Mouse (Mus musculus): ENCODE measurements around the gene Med20. TPM values are rescaled to one million over a fixed set of nuclear protein-coding genes. Genes with fewer than 3 reads are reported as not detected.

Gene Med20
- total and polyA plus RNA-seq, 3 experiments = 45.7 to 62.6 TPM; not detected in 1

DNA sequence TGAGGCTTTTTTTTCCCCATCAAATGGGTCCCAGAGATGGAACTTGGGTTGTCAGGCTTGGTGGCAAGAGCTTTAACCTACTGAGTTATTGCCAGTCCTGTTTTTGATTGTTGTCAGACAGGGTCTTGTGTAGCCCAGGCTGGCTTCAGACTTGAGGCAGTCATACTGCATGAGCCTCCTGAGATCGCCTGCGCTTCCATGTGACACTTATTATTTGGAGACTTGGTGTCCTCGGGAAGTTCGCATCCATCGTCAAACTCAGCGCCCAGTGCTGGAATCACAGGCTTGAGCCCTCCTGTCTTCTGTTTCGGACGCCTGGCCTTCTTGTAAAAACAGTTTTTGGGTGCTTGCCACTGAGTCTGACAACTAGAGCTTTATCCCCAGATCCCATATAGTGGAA, 4.7 kb downstream of the Med20 start:
- TF ChIP-seq EP300 (IDR thresholded peaks at IDR 0.05; ENCODE audit: low read depth in 1 of 2, low read length in 2 of 2) = no peak
- peaks cover 57% of the 10 kb centered on the region for H3K79me2 ChIP-seq (ENCODE audit: control insufficient read depth, insufficient read depth, low read length, poor library complexity)
- H3K9ac ChIP-seq (ENCODE audit: control insufficient read depth, low read depth, low read length, poor library complexity, severe bottlenecking) = no peak overlapping the region
- no peaks in the 10 kb centered on the region for H3K27me3 ChIP-seq (ENCODE audit: control insufficient read depth in 1 of 2, insufficient read depth in 2 of 2, low read length in 2 of 2)
- no peak for DNase-seq (ENCODE audit: low read depth, low spot score)
- peak overlapping the region; percentile 99 for H3K27ac ChIP-seq (ENCODE audit: control insufficient read depth, low read depth, low read length)
- H3K9me3 ChIP-seq (replicated peaks; ENCODE audit: insufficient read depth, low read length) = no peaks in the 10 kb centered on the region
- no peak overlapping the region for H3K4me3 ChIP-seq (ENCODE audit: control insufficient read depth in 1 of 2, insufficient read depth in 1 of 2, low read depth in 2 of 2, low read length in 2 of 2)
- H3K4me1 ChIP-seq (ENCODE audit: control insufficient read depth in 1 of 2, insufficient read depth in 2 of 2, low read length in 2 of 2) = peaks cover 20 to 45% of the 10 kb centered on the region in 2 experiments
- peaks cover 8 to 45% of the 10 kb centered on the region in 2 experiments for H3K36me3 ChIP-seq (ENCODE audit: control insufficient read depth in 1 of 2, insufficient read depth in 2 of 2, low read length in 2 of 2)

DNA sequence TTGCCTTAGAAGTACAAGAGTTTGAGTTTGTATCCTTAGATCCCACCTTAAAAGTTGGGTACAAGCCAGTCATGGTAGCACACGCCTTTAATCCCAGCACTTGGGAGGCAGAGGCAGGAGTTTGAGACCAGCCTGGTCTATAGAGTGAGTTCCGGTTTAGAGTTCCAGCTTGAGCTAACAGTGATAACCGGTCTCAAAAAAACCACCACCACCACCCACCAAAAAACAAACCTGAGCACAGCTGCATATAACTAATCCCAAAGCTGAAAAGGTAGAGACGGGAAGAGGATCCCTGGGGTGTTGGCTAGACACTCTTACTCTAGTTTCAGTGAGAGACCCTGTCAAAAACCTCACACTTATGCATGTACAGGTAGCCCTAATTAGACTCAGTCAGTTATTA, 5.3 kb downstream of the Med20 start:
- H3K9ac ChIP-seq (ENCODE audit: control insufficient read depth, low read depth, low read length, poor library complexity, severe bottlenecking) = peak overlapping the region; percentile 38
- H3K27me3 ChIP-seq (ENCODE audit: control insufficient read depth in 1 of 2, insufficient read depth in 2 of 2, low read length in 2 of 2) = no peaks in the 10 kb centered on the region
- TF ChIP-seq EP300 (IDR thresholded peaks at IDR 0.05; ENCODE audit: low read depth in 1 of 2, low read length in 2 of 2) = peak in 1 of 2 experiments; percentile 43; a peak in 2 of 4 replicates
- TF ChIP-seq ZNF384 (IDR thresholded peaks at IDR 0.05; ENCODE audit: low read depth, low read length) = peak; percentile 51
- TF ChIP-seq ETS1 (IDR thresholded peaks at IDR 0.05; ENCODE audit: low read depth, low read length) = 0 out of 2 replicates have a peak, but pooled peaks have one; percentile 10
- TF ChIP-seq POLR2AphosphoS5 (IDR thresholded peaks at IDR 0.05; ENCODE audit: borderline replicate concordance, low read depth, low read length) = no peak
- TF ChIP-seq POLR2A (IDR thresholded peaks at IDR 0.05; ENCODE audit: control insufficient read depth in 1 of 2, insufficient read depth in 1 of 2, low read depth in 1 of 2, low read length in 2 of 2, poor library complexity in 1 of 2) = no peak
- peak; percentile 39; the same call in 1 of the 2 replicates for TF ChIP-seq TCF12 (IDR thresholded peaks at IDR 0.05; ENCODE audit: low read depth, low read length)
- TF ChIP-seq TAL1 (IDR thresholded peaks at IDR 0.05; ENCODE audit: low read length) = peak; percentile 18; the same call in 1 of the 2 replicates
- no peak for TF ChIP-seq POLR2AphosphoS2 (IDR thresholded peaks at IDR 0.05; ENCODE audit: low read length)
- TF ChIP-seq SIN3A (IDR thresholded peaks at IDR 0.05; ENCODE audit: low read length) = 0 out of 2 replicates have a peak, but pooled peaks have one; percentile 45
- H3K79me2 ChIP-seq (ENCODE audit: control insufficient read depth, insufficient read depth, low read length, poor library complexity) = peaks cover 55% of the 10 kb centered on the region
- H3K27ac ChIP-seq (ENCODE audit: control insufficient read depth, low read depth, low read length) = peak overlapping the region; percentile 99
- peaks cover 20 to 45% of the 10 kb centered on the region in 2 experiments for H3K4me1 ChIP-seq (ENCODE audit: control insufficient read depth in 1 of 2, insufficient read depth in 2 of 2, low read length in 2 of 2)
- H3K4me3 ChIP-seq (ENCODE audit: control insufficient read depth in 1 of 2, insufficient read depth in 1 of 2, low read depth in 2 of 2, low read length in 2 of 2) = peak overlapping the region in 1 of 2 experiments; percentile 9; a peak in 1 of 4 replicates
- DNase-seq (ENCODE audit: low read depth, low spot score) = peak; percentile 60
- H3K36me3 ChIP-seq (ENCODE audit: control insufficient read depth in 1 of 2, insufficient read depth in 2 of 2, low read length in 2 of 2) = peaks cover 8 to 45% of the 10 kb centered on the region in 2 experiments
- H3K9me3 ChIP-seq (replicated peaks; ENCODE audit: insufficient read depth, low read length) = no peaks in the 10 kb centered on the region

DNA sequence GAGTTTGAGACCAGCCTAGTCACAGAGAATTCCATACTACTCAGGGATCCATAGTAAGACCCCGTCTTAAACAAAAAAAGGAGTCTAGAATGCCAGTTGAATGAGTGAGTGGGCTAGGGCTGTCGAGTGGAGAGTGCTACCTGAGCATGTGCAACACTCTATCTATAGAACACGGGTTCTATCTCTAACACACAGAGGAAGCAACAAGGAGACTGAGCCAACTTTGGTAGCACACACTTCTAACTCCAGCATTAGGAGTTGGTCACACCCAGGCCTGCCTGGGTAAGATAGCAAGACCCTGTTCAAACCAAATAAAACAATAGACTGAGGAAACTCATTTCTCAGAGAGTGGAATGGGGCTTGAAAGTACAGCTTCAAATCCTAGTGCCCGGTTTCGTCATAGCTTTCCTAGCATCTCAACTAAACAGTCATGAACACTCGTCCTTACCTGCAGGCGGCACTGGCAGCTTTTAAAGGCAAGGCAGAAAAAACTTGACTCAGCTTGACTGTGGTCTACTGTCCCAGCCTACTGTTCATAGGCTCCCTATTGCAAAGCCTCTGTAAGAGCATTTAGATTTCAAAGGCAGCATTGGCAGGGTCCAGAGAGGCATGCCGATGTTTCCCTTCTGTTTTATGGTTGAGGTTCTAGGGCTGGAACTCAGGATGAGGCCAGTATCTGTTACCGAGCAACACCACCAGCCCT, 6.4 kb downstream of the Med20 start:
- Histone ChIP-seq H3K27ac (ENCODE audit: control insufficient read depth, low read depth, low read length) (peak overlapping the region; percentile 99), H3K4me3 (ENCODE audit: control insufficient read depth in 1 of 2, insufficient read depth in 1 of 2, low read depth in 2 of 2, low read length in 2 of 2) (peak overlapping the region in 1 of 2 experiments; percentile 15; a peak in 2 of 4 replicates), H3K36me3 (ENCODE audit: control insufficient read depth in 1 of 2, insufficient read depth in 2 of 2, low read length in 2 of 2) (peaks cover 8 to 41% of the 10 kb centered on the region in 2 experiments), H3K79me2 (ENCODE audit: control insufficient read depth, insufficient read depth, low read length, poor library complexity) (peaks cover 44% of the 10 kb centered on the region), H3K27me3 (ENCODE audit: control insufficient read depth in 1 of 2, insufficient read depth in 2 of 2, low read length in 2 of 2) (no peaks in the 10 kb centered on the region), H3K4me1 (ENCODE audit: control insufficient read depth in 1 of 2, insufficient read depth in 2 of 2, low read length in 2 of 2) (peaks cover 20 to 38% of the 10 kb centered on the region in 2 experiments), H3K9me3 (replicated peaks; ENCODE audit: insufficient read depth, low read length) (no peaks in the 10 kb centered on the region), H3K9ac (ENCODE audit: control insufficient read depth, low read depth, low read length, poor library complexity, severe bottlenecking) (peak overlapping the region; percentile 58)
- peak; percentile 95 for DNase-seq (ENCODE audit: low read depth, low spot score)
- TF ChIP-seq JUND (IDR thresholded peaks at IDR 0.05; ENCODE audit: low read depth, low read length) (peak; percentile 60; the same call in 1 of the 2 replicates), TCF12 (IDR thresholded peaks at IDR 0.05; ENCODE audit: low read depth, low read length) (peak; percentile 100), POLR2AphosphoS5 (IDR thresholded peaks at IDR 0.05; ENCODE audit: borderline replicate concordance, low read depth, low read length) (no peak), EP300 (IDR thresholded peaks at IDR 0.05; ENCODE audit: low read depth in 1 of 2, low read length in 2 of 2) (peak; percentile 100), TBP (IDR thresholded peaks at IDR 0.05; ENCODE audit: low read depth, low read length) (peak; percentile 48), GATA1 (IDR thresholded peaks at IDR 0.05; ENCODE audit: low read depth, low read length) (peak; percentile 99), POLR2AphosphoS2 (IDR thresholded peaks at IDR 0.05; ENCODE audit: low read length) (peak; percentile 68; the same call in 1 of the 2 replicates), USF2 (IDR thresholded peaks at IDR 0.05; ENCODE audit: borderline replicate concordance in 1 of 2, insufficient read depth in 1 of 2, low read depth in 1 of 2, low read length in 2 of 2) (no peak), MAZ (IDR thresholded peaks at IDR 0.05; ENCODE audit: low read depth, low read length) (peak; percentile 77; the same call in 1 of the 2 replicates), CHD1 (IDR thresholded peaks at IDR 0.05; ENCODE audit: low read depth, low read length) (no peak), KAT2A (conservative IDR thresholded peaks at IDR 0.05; ENCODE audit: low read depth, low read length) (0 out of 2 replicates have a peak, but pooled peaks have one; percentile 52), TAL1 (IDR thresholded peaks at IDR 0.05; ENCODE audit: low read length) (peak; percentile 99), MAX (IDR thresholded peaks at IDR 0.05; ENCODE audit: low read length) (peak; percentile 93), RAD21 (IDR thresholded peaks at IDR 0.05; ENCODE audit: low read depth, low read length) (no peak), MEF2A (IDR thresholded peaks at IDR 0.05; ENCODE audit: extremely low read depth, insufficient replicate concordance, low read depth, low read length, poor library complexity, severe bottlenecking) (peak; percentile 89; the same call in 1 of the 2 replicates), MXI1 (IDR thresholded peaks at IDR 0.05; ENCODE audit: low read depth, low read length) (peak; percentile 67), ELF1 (IDR thresholded peaks at IDR 0.05; ENCODE audit: low read depth, low read length) (no peak; the same call in 1 of the 2 replicates), SIN3A (IDR thresholded peaks at IDR 0.05; ENCODE audit: low read length) (peak; percentile 95)
